Mouse (Mus musculus) olfactory bulb, adult 2 months (tissue): ENCODE results near the gene Gm281.
"Not testable (repeated sequence)": the region's sequence is repeated elsewhere in the genome, so short reads cannot be mapped to it uniquely, and the experiment has no call there.

Source experiments
- CTCF ChIP-seq: fragments of 200-500 bp; IDR thresholded peaks from 2 replicates; pipeline ENCODE4 v1.5.1; 2012; ENCODE audit warnings: low read depth, mild to moderate bottlenecking, low read length, moderate library complexity; ENCODE audit not compliant: insufficient read depth
- POLR2A ChIP-seq: fragments of 200-500 bp; IDR thresholded peaks from 2 replicates; pipeline ENCODE4 v1.6.1; 2012; ENCODE audit warnings: mild to moderate bottlenecking, low read depth, low read length, moderate library complexity; ENCODE audit not compliant: insufficient read depth

DNA sequence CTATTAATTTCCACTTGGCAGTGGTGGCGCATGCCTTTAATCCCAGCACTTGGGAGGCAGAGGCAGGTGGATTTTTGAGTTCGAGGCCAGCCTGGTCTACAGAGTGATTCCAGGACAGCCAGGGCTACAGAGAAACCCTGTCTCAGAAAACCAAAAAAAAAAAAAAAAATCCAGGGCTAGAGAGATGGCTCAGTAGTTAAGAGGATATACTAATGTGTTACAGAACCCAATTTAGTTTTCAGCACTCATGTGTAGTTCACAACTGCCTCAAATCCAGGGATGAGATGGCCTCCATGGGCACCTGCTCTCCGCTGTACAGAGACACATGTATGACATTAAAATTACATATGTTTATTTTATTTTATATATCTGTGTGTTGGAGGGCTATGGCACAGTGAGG, 37.9 kb upstream of the Gm281 start:
- TF ChIP-seq CTCF, POLR2A: not testable (repeated sequence)
